Mouse (Mus musculus) B cell, adult 67 days (primary cell): ENCODE measurements around the gene Taar8c. TPM values are rescaled to one million over a fixed set of nuclear protein-coding genes. Genes with fewer than 3 reads are reported as not detected.

Experiments
- total RNA-seq, 2 experiments: library from RNA; stranded (reverse); gene quantifications; 4 replicates each; pipeline ENCODE4 v1.2.4; 2023

The Taar8c gene
- not detected for total RNA-seq

GRCm38 (mm10) chr10:24101812-24102211, at the start of gene Taar8c:
TSS of gene Taar8c (minus strand) at chr10:24101912.

DNA sequence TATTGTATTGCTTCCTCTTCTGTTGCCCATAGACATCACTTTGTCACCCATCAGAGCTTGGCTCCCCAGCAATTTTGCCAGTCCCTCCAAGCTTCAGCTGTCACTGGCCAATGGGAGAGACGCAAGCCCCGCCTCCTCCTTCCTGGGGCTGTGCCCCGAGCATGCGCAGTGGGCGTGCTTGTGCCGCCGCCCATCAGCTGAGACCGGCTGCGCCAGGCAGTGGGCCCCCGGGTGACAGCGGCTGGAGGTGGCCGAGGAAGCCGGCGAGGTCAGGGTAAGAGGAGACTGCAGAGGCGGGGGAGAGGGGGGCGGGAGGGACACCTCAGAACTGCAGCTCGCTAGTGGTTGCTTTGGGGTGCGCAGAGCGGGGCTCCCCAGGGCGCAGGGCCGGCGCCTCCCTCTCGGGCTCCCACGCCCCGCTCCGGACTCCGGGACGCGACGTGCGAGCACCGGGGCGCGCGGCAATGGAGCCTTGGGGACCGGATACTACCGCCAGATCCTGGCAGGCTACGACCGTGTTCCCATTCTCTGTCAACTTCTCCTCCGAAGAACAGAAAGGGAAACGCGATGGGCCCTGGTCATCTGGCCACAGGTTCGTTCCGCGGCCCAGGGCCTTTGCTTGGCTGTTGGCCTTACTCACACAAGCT, 47.5 kb upstream of the Taar8c start, which contains the start of gene Stx7:
Gene Stx7 (plus strand): TSS at position 168 of the 647 bp plus-strand sequence.

GRCm38 (mm10) chr10:24109434-24109833, 7.7 kb upstream of the Taar8c start, which contains the start of gene Taar9:
TSS of gene Taar9 (minus strand) at chr10:24109534.

GRCm38 (mm10) chr10:24092194-24092593, 9.5 kb downstream of the Taar8c start, which contains the start of gene Taar8b:
TSS of gene Taar8b (minus strand) at chr10:24092294.

GRCm38 (mm10) chr10:24076200-24076599, 25.5 kb downstream of the Taar8c start, which contains the start of gene Taar8a:
TSS of gene Taar8a (plus strand) at chr10:24076500.

Other genes with a start within 250 kb of the Taar8c start
- not detected for gene Vnn1, start 207.2 kb downstream of the Taar8c start, total RNA-seq
- gene Taar1, start 181.6 kb downstream of the Taar8c start, total RNA-seq = not detected
- not detected for gene Taar2, start 163.3 kb downstream of the Taar8c start, total RNA-seq
- gene Taar3, start 152.4 kb downstream of the Taar8c start, total RNA-seq = not detected
- gene Taar4, start 141.4 kb downstream of the Taar8c start, total RNA-seq = not detected
- not detected for gene Taar5, start 131.2 kb downstream of the Taar8c start, total RNA-seq
- gene Taar6, start 116.3 kb downstream of the Taar8c start, total RNA-seq = not detected
- not detected for gene Taar7a, start 108.4 kb downstream of the Taar8c start, total RNA-seq
- gene Taar7b, start 102.0 kb downstream of the Taar8c start, total RNA-seq = not detected
- not detected for gene Taar7d, start 74.7 kb downstream of the Taar8c start, total RNA-seq
- not detected for gene Taar7e, start 64.3 kb downstream of the Taar8c start, total RNA-seq
- gene Taar7f, start 52.4 kb downstream of the Taar8c start, total RNA-seq = not detected
- gene Taar8a, start 25.4 kb downstream of the Taar8c start, total RNA-seq = not detected
- gene Taar8b, start 9.6 kb downstream of the Taar8c start, total RNA-seq = not detected
- gene Taar9, start 7.6 kb upstream of the Taar8c start, total RNA-seq = not detected
- gene Stx7, start 47.4 kb upstream of the Taar8c start, total RNA-seq = 100 to 1,000 TPM; 104 to 126 TPM
- gene Moxd1, start 121.6 kb upstream of the Taar8c start, total RNA-seq = not detected